18 mouse cellular contexts compared by ENCODE assay signal in the genomic region with DNA sequence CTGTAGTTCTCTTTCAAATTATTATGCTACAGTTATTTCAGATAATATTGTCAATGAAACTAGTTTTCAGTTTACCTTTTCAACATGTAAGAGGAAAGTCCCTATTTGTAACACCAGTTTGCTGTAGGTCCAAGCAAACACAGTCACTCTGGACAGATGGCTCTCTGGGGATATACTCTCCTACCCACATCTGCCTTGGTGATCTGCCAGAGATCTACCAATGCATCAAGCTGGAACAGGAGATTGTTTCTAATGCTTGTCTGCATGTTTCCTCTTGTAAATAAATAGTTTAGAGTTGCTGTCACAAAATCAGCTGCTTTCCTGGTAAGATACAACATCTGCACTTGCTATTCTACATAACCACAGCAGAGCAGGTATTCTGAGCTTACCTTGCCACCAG.
"Had no signal": no experiment of that assay in that cellular context is flagged by ENCODE, and none has a peak within 500 bp of the region (broad histone marks: within the 10 kb centered on the region; RNA-seq: fewer than 3 reads in every experiment).

No protein-coding gene starts in this region.

- DNase-seq: cerebellum, postnatal 10 days; cerebellum, postnatal 14 days; cerebellum, postnatal 25 days; cerebellum, postnatal 36 days; embryo, embryonic 11 days; forebrain, postnatal 0 days; gastrocnemius, adult 2 months; gastrocnemius, postnatal 10 days; gastrocnemius, postnatal 14 days; gastrocnemius, postnatal 25 days; gastrocnemius, postnatal 36 days; heart, adult 11 months; heart, adult 18-20 months; heart, adult 2 months had no signal

- ATAC-seq: forebrain, embryonic 13.5 days; forebrain, embryonic 14.5 days; forebrain, embryonic 15.5 days; forebrain, embryonic 16.5 days; forebrain, postnatal 0 days had no signal
